Mouse (Mus musculus): ENCODE data around the gene Chodl.

Chodl gene

DNA sequence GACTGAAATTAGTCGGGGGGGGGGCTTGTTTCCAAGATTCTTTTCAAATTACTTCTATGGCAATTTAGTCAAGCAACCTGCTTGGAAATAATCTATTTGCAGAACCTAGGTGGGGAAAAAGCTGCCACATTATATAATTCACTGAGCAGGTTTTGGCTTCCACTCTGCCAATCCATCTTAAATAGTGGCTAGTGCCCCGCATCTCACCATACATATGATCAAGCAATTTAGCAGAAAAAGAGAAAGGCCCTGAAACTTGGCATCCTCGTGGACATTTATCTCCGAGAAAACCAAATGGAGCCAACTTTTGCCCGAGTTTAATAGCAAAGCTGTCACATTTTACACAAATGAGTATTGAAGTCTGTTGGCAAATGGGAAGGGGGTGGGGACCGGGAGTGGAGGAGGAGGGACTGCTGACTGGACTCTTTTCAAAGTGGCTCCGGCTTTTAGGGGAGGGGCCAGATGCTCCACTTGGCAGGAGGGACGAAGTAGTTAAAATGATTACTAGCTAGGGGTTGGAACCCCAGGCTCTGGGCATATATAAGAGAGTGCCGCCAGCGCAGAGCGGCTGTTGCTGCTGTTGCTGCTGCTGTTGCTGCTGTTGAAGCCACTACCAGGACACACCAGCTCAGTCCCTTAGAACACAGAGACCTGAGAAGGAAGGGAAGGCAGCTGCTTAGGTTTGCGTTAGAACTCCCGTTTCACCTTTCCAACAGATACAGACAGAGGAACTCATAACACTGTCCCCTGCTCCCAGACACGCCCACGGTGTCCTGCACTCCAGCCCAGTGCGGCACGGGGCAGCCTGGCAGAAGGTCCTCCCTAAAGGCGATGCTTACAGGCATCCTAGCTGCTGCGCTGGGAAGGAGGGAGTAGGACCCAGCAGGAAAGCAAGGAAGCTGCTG is at the start of gene Chodl:
Chodl (plus strand) TSS at position 567 of the 905 bp plus-strand sequence.
- ATAC-seq (ENCODE audit: low TSS enrichment) = peak; percentile 86

DNA sequence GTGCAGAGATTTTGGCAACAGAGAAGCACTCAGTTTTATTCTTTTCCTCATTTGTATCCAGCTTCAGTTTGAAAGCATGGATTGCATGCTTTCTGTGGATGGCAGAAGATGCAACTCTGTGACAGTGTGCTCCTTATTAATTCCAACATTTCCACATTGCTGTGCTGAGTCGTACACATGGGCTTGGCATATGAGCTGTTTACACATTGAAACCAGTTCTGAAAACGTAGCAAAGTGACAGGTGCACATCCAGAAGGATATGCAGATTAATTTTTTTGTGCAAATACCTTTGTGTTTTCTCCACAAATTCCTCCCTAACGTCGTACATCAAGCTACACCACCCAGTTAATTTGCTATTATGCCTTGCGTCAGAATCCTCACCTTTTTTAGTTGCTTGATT is 8.1 kb upstream of the Chodl start:
- no peak for ATAC-seq (ENCODE audit: low TSS enrichment)

DNA sequence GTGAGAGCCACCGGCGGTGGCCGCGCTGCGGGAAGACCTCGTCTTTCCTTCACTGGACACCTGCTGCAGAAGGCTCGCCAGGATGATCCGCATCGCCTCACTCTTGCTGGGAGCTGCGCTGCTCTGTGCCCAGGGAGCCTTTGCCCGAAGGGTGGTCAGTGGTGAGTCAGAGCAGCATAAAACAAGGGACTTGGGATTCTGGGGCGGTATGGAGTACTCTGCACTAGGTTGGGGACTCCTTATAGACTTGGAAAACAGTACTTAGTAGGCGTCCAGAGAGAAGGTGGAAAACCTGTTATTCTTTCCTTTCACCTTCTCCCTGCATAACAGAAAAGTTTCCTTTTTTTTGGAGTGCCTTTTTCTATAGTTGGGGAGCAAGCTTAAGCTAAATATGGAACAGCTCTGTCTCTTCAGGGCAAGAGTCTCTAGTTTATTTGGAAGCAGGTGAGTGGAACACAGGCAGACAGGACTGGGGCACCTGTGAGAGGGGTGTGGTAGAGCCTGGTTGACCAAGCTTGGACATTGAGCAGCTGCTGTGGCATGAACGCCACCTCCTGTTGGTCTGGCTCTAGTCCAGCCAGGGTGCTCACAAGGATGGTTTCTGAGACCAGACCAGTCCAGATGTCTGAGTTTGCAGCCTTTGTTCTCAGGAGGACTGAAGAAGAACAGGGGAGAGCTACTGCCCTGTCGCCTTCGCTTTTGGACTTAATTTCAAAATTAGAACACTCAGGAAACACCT is 708 bp downstream of the Chodl start:
- ATAC-seq (ENCODE audit: low TSS enrichment) = no peak; the same call in 1 of the 2 replicates

DNA sequence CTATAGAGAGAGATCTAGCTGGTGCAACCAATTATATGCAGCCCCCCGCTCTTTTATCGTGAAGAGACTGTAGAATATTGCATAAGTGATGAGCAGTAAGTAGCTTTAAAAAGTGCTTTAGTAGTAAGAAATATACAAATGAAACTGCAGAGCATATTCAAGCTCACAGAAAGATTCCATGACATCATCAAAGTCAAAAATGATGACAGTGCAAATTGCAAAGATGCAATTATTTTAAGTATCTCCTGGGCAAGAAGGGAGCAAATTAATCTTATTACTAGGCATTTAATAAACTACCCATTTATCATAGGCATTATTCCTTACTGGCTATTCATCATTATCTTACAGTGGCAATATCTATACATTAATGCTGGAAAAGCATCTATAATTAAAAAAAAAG is 3.5 kb downstream of the Chodl start:
- no peak for ATAC-seq (ENCODE audit: low TSS enrichment)

DNA sequence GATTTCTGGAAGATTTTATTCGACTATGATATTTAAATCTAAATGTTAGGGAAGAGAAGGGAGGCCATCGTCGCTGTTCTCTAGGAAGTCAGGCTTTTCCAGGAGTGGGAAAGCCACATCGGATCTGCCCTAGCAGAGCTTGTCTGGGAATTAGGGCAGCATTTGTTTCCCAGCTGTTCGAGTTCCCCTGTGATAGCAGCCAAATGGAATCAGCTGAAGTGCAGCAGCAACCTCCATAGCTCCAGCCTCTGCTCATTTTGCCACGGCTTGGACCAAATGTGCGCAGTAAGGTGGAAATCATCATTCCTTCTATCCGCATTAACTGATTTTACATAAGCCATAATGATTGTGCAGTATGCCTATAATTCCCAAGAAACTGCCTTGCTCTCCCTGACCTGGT is 7.0 kb downstream of the Chodl start:
- no peak for ATAC-seq (ENCODE audit: low TSS enrichment)

DNA sequence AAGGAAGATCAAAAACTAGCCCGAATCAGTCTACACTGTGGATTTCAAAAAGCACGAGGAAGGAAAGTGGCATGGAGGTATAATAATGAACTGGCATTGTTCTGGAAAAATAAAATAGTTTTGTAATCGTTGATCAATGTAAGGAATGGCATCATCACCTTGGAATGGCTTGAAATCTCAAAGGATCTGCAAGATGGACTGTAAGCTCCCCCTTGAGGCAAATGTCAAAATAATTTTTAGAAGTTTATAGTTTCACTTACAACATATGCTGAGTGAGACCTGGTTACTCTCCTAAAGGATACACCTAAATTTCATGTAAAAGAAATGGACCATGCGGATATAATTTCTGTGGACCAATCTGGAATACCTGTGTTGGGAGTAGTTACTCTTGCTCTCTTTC is 19.6 kb downstream of the Chodl start:
- ATAC-seq (ENCODE audit: low TSS enrichment) = peak; percentile 92

DNA sequence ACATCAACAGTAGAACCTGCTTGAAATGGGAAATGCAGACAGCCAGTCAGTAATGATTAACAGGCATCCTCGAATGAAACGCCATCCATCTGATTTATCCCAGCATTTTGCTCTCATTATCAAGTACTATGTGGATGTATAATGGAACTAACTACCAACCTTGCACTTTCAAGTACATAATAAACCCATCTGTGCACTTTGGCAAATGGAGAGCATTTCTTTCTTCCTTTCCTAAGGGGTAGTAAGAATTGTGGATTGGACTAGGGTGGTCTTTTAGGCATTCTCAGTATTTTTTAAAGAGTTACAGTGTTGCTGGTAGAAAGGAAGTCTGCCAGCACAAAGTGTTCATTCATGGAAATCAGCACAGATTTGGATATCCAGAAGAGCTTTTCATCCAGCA is 26.7 kb downstream of the Chodl start:
- no peak for ATAC-seq (ENCODE audit: low TSS enrichment)

DNA sequence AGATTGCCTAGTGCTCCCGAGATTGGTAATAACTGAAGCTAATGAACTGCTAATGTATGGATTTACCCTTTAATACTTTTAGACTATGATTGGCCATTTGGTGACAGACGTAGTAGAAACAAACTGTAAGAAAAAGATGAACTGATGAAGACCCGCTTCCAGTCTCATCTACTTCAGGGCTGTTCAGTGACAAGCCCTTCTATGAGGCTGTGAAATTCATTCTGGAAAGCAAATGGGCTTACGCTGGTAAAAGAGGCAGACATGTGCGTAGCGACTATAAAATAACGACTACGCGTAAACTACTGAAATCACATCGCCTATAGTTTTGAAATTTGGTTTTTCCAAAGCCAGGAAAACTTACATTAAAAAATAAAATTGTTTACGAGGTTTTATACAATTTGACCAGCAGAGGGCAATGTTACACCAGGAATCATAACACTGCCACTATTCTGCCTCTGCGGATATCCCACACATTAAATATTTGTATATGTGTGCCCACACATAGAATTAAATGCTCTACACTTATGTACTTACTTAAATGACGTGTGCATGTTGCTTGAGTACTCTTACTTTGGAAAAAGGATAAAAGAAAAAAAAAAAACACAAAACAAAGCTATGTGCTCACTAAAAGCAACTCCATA is 38.5 kb downstream of the Chodl start:
- ATAC-seq (ENCODE audit: low TSS enrichment) = peak; percentile 62; the same call in 1 of the 2 replicates

DNA sequence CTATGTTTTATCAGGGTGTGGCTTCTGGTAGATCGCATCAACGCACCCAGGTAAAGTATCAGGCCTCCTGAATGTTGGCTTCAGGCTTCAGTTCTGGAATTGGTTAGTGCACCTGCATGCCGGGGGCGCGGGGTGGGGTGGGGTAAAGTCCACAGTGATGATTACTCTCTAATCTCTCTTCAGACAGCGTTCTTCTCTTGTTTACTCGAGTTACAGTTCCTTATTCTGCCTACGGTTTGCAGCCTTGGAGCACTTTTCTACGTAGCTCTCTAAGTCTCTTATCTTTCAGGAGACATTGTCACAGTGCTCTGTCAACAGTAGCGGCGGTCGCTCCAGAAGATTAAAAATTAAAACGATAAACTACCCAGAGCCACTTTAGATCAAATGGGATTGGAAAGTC is 43.4 kb downstream of the Chodl start:
- ATAC-seq (ENCODE audit: low TSS enrichment) = no peak

DNA sequence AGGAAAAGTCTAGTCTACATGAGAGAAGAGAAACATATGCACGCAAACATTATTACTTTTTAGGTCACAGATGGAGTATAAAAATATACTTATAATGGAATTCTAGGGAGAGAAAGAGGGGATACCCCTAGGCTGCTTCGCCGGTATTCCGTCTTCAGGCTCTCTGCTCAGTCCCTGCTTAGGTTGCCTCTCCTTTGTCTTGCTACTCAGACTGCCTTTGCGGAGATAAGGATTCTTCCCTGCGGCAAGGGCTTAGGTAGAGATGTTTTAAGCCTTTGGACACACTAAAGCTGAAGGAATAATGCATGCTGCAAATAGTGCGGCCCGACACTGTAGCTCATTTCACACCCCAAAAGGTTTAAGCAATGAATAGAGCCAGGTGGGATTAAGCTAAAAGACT is 45.6 kb downstream of the Chodl start:
- ATAC-seq (ENCODE audit: low TSS enrichment) = no peak

Measured in frontal cortex, adult (tissue).